Mouse (Mus musculus) limb, embryonic 10.5 days (tissue): ENCODE measurements around the gene Adamts5. TPM values are rescaled to one million over a fixed set of nuclear protein-coding genes. Genes with fewer than 3 reads are reported as not detected.

ENCODE experiments used
- DNase-seq: peaks from one replicate; pipeline ENCODE4 v3.0.0-alpha.2; 2017; ENCODE audit warnings: low spot score
- H3K27ac ChIP-seq: fragments of 300-500 bp; sonication (generic); 2 replicates; pipeline ENCODE4 v1.5.1; 2016; ENCODE audit warnings: mild to moderate bottlenecking
- H3K27me3 ChIP-seq: fragments of 300-500 bp; sonication (generic); 2 replicates; pipeline ENCODE4 v1.6.1; 2016; ENCODE audit warnings: low read depth, mild to moderate bottlenecking; ENCODE audit not compliant: poor library complexity, severe bottlenecking
- H3K36me3 ChIP-seq: fragments of 300-500 bp; sonication (generic); 2 replicates; pipeline ENCODE4 v1.6.1; 2016; ENCODE audit warnings: mild to moderate bottlenecking, moderate library complexity
- H3K4me1 ChIP-seq: fragments of 300-500 bp; sonication (generic); 2 replicates; pipeline ENCODE4 v1.6.1; 2016
- H3K4me3 ChIP-seq: fragments of 300-500 bp; sonication (generic); 2 replicates; pipeline ENCODE4 v1.5.1; 2016; ENCODE audit warnings: mild to moderate bottlenecking, moderate library complexity
- H3K9me3 ChIP-seq: fragments of 300-500 bp; sonication (generic); replicated peaks from 2 replicates; pipeline ENCODE4 v1.6.1; 2016; ENCODE audit warnings: mild to moderate bottlenecking
- WGBS: fragments of 180-500 bp; shearing (Covaris S2); methylation state at CpG from one replicate; pipeline ENCODE4 v1.1.7; 2016; 5-methylcytosine and 5-hydroxymethylcytosine counted together
- polyA plus RNA-seq: library from polyadenylated mRNA; unstranded; fragments of >200 nt; fragmentation: Nextera tagmentation; extraction: Ambion mirVana; gene quantifications from 2 replicates; pipeline ENCODE4 v1.2.1, GENCODE M21; 2016

Adamts5 gene
- 0.83 and 1.1 TPM in 2 replicates for polyA plus RNA-seq

GRCm38 (mm10) chr16:85901581-85901910 is at the start of gene Adamts5:
Adamts5 (minus strand) TSS chr16:85901828.
- peak; percentile 62 for DNase-seq
- Histone ChIP-seq H3K27me3 (peaks cover 36% of the 10 kb centered on the region), H3K27ac (peak within 1 kb of the TSS; percentile 77), H3K4me3 (peak within 1 kb of the TSS; percentile 64), H3K36me3 (no peaks in the 10 kb centered on the region), H3K4me1 (peaks cover 30% of the 10 kb centered on the region), H3K9me3 (no peaks in the 10 kb centered on the region)
- WGBS = 3% methylated on average over 13 of the region's 13 CpGs

- no peaks in the 10 kb centered on the region for H3K36me3 ChIP-seq
- WGBS = 85% methylated on average over 2 of the region's 2 CpGs
- no peaks in the 10 kb centered on the region for H3K9me3 ChIP-seq
Observed at GRCm38 (mm10) chr16:85950356-85950755, 48.7 kb upstream of the Adamts5 start.

DNA sequence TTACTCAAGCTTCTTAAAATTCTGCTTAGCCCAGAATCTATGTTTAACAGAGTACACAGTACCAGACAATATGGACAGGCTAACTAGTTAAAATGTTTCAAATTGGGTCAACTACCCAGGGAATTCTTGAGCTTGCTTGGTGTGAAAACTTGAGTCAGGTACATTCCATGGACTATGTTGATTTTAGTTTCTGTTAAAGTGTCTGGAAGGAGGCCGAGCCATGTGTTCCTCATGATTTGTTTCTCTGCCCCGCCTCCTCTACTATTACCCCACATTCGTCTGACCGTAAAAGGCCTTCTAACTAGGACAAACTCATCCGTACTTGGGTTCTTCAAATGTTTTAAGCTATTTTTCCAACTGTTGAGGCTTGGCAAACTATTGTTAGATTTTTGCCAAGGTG is 24.4 kb upstream of the Adamts5 start:
- WGBS = 85% methylated on average over 5 of the region's 5 CpGs
- Histone ChIP-seq H3K27me3 (no peaks in the 10 kb centered on the region), H3K36me3 (no peaks in the 10 kb centered on the region), H3K4me1 (no peaks in the 10 kb centered on the region), H3K4me3 (no peak overlapping the region), H3K9me3 (no peaks in the 10 kb centered on the region), H3K27ac (no peak overlapping the region)
- no peak for DNase-seq

More at GRCm38 (mm10) chr16:85950356-85950755, 48.7 kb upstream of the Adamts5 start:
- Histone ChIP-seq H3K27me3 (no peaks in the 10 kb centered on the region), H3K4me3 (no peak overlapping the region), H3K4me1 (no peaks in the 10 kb centered on the region), H3K27ac (no peak overlapping the region)
- no peak for DNase-seq

DNA sequence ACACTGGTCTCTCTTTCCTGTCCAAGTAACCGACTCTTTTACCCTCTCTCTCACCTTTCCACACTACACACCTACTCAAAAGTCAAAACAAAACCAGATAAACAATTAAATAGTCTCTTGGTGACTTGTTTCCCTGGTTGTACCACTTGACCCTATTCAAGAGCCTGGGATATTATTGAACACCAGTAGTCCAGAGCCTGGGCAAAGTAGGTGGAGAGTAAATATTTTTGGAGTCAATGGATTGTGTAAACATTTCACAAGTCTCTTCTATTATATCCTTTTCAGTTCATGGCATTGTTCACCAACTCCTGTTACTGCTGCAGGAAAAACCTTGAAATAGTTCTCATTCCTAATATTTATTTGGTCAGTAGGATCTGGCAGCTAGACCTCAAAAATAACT is 20.8 kb upstream of the Adamts5 start:
- no peaks in the 10 kb centered on the region for H3K27me3 ChIP-seq
- H3K36me3 ChIP-seq = no peaks in the 10 kb centered on the region
- DNase-seq = no peak
- 93% methylated on average over 1 of the region's 1 CpGs for WGBS
- H3K4me1 ChIP-seq = 0 out of 2 replicates have a peak, but pooled peaks cover 3% of the 10 kb centered on the region
- no peaks in the 10 kb centered on the region for H3K9me3 ChIP-seq
- no peak overlapping the region for H3K27ac ChIP-seq
- H3K4me3 ChIP-seq = no peak overlapping the region

DNA sequence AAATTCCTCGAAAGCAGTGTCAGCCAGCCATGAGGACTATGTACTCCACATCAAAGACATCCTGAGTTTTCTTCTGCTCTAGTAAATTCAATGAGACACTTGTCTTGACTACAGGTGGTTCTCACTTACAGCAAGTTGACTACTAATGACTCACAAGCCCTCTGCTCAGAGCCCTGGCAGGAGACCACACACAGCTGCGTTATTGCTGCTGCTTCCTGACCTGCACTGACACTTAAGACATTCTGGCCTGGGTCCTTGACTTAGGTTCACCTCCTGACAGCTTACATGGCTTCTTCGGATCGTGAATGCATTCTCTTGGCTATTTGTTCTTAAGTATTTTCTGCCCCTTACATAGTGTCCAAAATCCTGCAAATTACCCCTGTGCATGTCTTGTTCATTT is 18.5 kb upstream of the Adamts5 start:
- DNase-seq = no peak
- no peaks in the 10 kb centered on the region for H3K9me3 ChIP-seq
- H3K4me1 ChIP-seq = 0 out of 2 replicates have a peak, but pooled peaks cover 3% of the 10 kb centered on the region
- no peak overlapping the region for H3K27ac ChIP-seq
- WGBS = 77% methylated on average over 4 of the region's 4 CpGs
- H3K4me3 ChIP-seq = no peak overlapping the region
- H3K36me3 ChIP-seq = no peaks in the 10 kb centered on the region
- no peaks in the 10 kb centered on the region for H3K27me3 ChIP-seq

GRCm38 (mm10) chr16:85900702-85901580 is 687 bp downstream of the Adamts5 start:
- Histone ChIP-seq H3K27ac (peak overlapping the region; percentile 77), H3K9me3 (no peaks in the 10 kb centered on the region), H3K27me3 (peaks cover 36% of the 10 kb centered on the region), H3K4me3 (peak overlapping the region; percentile 64), H3K36me3 (no peaks in the 10 kb centered on the region), H3K4me1 (peaks cover 30% of the 10 kb centered on the region)
- peak; percentile 74 for DNase-seq
- 1% methylated on average over 51 of the region's 51 CpGs for WGBS

DNA sequence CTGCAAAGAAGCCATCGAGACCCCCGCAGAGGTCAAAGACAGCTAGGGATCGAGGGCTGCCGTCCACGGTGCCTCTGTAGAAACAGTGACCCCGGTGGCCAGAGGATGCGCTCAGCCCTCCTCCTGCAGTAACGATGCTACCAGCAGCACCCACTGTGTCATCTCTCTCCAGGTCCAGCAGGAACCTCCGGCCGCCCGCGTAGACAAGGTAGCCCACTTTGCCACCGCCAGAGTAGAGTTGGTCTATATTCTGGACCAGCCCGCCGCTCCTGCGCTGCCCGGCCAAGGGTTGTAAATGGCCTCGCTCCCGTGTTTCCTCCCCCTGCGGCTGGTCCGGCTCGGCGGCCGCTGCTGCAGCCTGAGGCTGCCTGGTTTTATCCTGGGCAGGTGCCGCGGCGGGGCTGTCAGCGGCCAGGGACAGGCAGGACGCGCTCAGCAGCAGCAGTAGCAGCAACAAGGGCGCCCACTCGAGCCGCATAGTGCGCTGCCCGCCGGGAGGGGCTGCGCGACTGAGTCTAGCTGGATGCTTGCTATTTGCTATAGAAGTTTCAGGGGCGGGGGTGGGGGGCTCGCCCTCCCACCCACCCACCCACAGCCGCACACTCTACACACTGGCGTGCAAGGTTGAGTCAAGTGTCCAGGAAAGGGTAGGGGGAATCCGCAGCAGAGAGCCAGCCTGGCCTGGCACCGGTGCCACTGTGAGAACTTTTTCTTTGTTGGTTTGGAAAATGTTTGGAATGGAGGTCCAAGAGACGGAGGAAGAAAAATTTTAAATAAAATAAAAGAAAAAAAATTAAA is 1.6 kb downstream of the Adamts5 start:
- Histone ChIP-seq H3K9me3 (no peaks in the 10 kb centered on the region), H3K4me1 (peaks cover 30% of the 10 kb centered on the region), H3K27ac (peak overlapping the region; percentile 77), H3K27me3 (peaks cover 36% of the 10 kb centered on the region), H3K36me3 (no peaks in the 10 kb centered on the region), H3K4me3 (peak overlapping the region; percentile 64)
- 2% methylated on average over 40 of the region's 45 CpGs for WGBS
- DNase-seq = peak; percentile 73

GRCm38 (mm10) chr16:85899301-85899721 is 2.3 kb downstream of the Adamts5 start:
- H3K4me1 ChIP-seq = peaks cover 30% of the 10 kb centered on the region
- H3K27ac ChIP-seq = peak overlapping the region; percentile 77
- DNase-seq = peak; percentile 62
- no peaks in the 10 kb centered on the region for H3K36me3 ChIP-seq
- 16% methylated on average over 25 of the region's 25 CpGs for WGBS
- peak overlapping the region; percentile 64 for H3K4me3 ChIP-seq
- no peaks in the 10 kb centered on the region for H3K9me3 ChIP-seq
- H3K27me3 ChIP-seq = peaks cover 36% of the 10 kb centered on the region

DNA sequence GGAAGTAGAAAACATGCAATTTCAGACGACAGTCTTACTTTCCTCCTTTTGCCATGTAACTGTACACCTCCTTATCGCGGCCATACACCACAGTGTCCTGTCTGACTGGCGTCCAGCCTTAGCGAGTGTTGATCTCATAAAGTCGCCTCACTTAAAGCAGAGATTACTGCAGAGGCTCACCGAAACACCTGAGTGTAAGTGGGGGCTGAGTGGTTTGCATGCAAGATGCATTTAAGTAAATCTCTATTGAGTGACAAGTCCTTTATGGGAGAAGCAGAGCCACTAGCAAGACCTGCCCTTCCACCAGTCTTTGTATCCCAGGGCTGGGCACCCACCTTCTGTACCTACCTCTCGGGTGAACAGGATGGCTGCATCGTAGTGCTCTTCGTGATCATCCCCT is 2.8 kb downstream of the Adamts5 start:
- peak; percentile 35 for DNase-seq
- H3K4me1 ChIP-seq = peaks cover 30% of the 10 kb centered on the region
- H3K4me3 ChIP-seq = peak overlapping the region; percentile 64
- H3K27ac ChIP-seq = no peak overlapping the region
- H3K36me3 ChIP-seq = no peaks in the 10 kb centered on the region
- H3K9me3 ChIP-seq = no peaks in the 10 kb centered on the region
- H3K27me3 ChIP-seq = peaks cover 36% of the 10 kb centered on the region
- 61% methylated on average over 10 of the region's 10 CpGs for WGBS

DNA sequence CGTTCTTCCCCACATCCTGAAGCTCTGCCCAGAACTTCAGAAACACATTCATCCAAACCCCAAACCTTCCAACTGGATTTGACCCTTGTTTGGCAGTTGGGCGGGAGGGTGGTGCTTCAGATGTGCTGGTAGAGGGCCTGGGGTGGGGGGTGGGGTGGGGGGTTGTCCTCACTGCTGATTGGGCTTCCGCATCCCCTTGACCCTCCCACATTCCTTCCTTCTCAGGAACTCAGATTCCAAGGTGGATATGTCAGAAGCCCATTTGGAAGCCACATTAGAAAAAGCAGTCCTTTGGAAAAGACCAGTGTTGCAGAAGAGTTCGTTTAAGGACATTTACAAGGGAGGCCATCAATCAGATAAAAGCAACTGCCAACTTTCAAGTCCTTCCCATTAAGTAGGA is 3.2 kb downstream of the Adamts5 start:
- no peaks in the 10 kb centered on the region for H3K36me3 ChIP-seq
- WGBS = 41% methylated on average over 4 of the region's 4 CpGs
- DNase-seq = no peak
- H3K27me3 ChIP-seq = peaks cover 36% of the 10 kb centered on the region
- H3K4me3 ChIP-seq = 0 out of 2 replicates have a peak overlapping the region, but pooled peaks have one; percentile 64
- peaks cover 30% of the 10 kb centered on the region for H3K4me1 ChIP-seq
- no peak overlapping the region for H3K27ac ChIP-seq
- no peaks in the 10 kb centered on the region for H3K9me3 ChIP-seq

DNA sequence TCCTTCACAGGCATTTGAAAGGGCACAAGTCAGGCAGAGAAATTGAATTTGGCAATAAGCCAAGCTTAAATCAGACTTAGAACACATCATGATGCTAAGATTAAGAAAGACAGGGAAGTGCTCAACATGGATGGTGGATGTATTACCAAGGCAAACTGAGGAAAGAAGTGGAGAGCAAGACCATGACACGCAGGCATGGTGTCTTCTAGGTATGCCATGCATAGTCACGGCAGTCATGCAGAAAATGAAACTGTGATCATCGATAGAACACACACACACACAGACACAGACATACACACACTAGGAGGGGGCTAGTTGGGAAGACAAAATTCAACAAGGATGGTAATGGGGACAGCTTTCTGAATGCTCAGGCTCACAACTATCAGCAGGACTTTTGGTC is 3.8 kb downstream of the Adamts5 start:
- 94% methylated on average over 3 of the region's 3 CpGs for WGBS
- Histone ChIP-seq H3K27me3 (peaks cover 36% of the 10 kb centered on the region), H3K36me3 (no peaks in the 10 kb centered on the region), H3K4me1 (peaks cover 30% of the 10 kb centered on the region), H3K4me3 (no peak overlapping the region), H3K27ac (no peak overlapping the region), H3K9me3 (no peaks in the 10 kb centered on the region)
- no peak for DNase-seq

DNA sequence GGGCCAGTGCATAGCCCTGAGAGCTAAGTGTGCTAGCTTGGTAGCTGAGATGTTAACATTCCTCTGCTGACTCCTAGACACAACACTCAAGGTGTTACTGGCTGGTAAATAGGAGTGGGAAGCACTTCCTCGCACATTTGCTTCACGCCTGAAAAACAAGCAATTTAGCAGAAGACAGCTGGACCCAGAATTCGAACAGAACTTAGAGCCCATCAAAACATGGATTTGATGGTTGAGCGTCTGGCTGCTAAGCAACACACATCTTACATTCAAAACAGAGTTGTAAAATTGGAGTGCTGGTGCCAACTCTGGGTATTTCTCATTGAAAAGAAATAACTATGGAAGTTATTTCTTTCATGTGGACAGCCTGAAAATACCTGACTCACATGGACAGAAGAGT is 5.7 kb downstream of the Adamts5 start:
- Histone ChIP-seq H3K9me3 (no peaks in the 10 kb centered on the region), H3K27ac (no peak overlapping the region), H3K27me3 (peaks cover 20% of the 10 kb centered on the region), H3K4me3 (no peak overlapping the region), H3K4me1 (peaks cover 22% of the 10 kb centered on the region), H3K36me3 (no peaks in the 10 kb centered on the region)
- WGBS = 82% methylated on average over 4 of the region's 4 CpGs
- no peak for DNase-seq

DNA sequence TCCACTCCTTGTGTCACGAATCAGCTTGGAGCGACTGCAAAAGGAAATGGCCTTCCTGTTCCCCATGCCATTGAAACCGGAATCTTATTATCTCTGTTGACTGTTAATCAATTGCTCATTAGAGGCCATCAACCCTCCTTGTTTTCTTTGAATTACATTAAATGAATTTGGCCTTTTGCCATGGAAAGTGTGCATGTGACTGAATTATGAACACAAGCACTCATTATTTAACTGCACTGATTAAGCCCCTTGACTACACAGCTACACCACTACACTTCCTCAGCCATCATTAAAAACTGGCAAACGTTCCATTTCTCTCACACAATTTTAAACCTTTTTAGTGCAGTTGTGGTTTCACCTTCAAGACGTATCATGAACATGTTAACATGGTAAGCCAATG is 11.8 kb downstream of the Adamts5 start:
- 67% methylated on average over 5 of the region's 5 CpGs for WGBS
- no peaks in the 10 kb centered on the region for H3K27me3 ChIP-seq
- peaks cover 13% of the 10 kb centered on the region for H3K4me1 ChIP-seq
- H3K36me3 ChIP-seq = no peaks in the 10 kb centered on the region
- H3K27ac ChIP-seq = no peak overlapping the region
- DNase-seq = no peak
- H3K9me3 ChIP-seq = no peaks in the 10 kb centered on the region
- H3K4me3 ChIP-seq = no peak overlapping the region
